Mouse (Mus musculus): ENCODE results near the gene Plcg2.

Gene Plcg2

DNA sequence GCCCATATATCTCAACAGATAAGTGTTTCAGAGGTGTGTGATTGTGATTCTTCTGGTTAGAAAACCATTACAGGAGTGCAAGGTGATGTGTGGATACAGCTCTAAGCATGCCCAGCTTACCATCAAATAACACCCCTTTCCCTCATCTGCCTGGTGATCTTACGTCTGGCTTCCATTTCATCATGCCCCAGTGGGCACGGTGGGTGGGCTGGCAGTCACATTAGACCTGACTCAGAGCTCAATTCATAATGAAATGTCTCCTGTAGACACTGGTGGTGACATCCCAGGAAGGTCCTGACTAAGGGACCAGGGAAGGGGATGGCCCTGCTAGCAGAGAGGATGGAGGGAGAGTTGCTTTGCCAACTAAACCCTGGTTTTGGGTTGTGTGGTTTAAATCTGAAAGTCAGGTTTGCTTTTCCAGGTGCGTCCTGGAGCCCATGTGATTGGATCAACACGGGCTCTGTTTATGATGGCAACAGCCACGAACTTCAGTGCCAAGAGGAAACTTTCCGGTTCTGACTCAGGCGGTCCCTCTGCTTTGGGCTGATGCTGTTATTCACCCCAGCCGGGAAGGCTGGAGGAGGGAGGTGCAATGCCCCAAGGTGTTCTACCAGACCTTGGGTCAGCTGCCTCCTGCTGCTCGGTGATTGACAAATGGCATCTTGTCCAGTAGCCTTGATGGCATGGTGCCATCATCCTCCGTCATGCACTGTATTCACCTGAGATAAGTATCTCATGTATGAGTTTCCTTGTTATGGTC lies 9.7 kb upstream of the Plcg2 start:
- DNase-seq = no peak

- DNase-seq = no peak
These were observed 4.5 kb upstream of the Plcg2 start for GRCm38 (mm10) chr8:117493543-117493942.

- DNase-seq = no peak
These were observed 3.2 kb upstream of the Plcg2 start for GRCm38 (mm10) chr8:117494874-117495273.

GRCm38 (mm10) chr8:117498915-117499540 lies 937 bp downstream of the Plcg2 start:
- DNase-seq = no peak

DNA sequence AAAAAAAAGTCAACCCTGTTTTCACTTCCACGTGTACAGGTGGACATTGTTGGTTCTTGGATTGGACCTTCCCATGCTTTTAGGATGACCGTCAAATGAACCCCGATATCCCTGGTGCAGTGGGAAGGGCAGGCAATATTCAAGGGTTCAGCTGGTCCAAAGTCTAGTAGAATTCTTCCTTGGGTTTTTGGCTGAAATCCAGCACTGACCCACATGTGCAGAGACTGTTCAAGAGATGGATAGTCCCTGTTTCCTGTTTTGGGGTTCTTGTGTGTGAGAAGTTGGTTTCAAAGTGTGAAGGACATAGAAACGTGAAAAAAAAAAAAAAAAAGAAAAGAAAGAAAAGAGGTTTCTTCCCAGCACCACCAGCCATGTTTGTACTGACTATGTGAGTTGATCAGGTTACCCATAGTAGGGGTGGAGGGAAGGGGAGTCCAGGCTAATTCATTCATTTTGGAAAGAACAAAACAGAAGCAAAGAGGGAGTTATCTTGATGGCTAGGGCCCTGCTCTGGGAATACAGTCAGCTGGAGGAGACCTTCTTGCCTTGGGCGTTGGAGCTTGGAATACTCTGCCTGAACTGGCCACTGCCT lies 2.2 kb downstream of the Plcg2 start:
- no peak for DNase-seq

GRCm38 (mm10) chr8:117501323-117501722 lies 3.2 kb downstream of the Plcg2 start:
- DNase-seq = no peak

DNA sequence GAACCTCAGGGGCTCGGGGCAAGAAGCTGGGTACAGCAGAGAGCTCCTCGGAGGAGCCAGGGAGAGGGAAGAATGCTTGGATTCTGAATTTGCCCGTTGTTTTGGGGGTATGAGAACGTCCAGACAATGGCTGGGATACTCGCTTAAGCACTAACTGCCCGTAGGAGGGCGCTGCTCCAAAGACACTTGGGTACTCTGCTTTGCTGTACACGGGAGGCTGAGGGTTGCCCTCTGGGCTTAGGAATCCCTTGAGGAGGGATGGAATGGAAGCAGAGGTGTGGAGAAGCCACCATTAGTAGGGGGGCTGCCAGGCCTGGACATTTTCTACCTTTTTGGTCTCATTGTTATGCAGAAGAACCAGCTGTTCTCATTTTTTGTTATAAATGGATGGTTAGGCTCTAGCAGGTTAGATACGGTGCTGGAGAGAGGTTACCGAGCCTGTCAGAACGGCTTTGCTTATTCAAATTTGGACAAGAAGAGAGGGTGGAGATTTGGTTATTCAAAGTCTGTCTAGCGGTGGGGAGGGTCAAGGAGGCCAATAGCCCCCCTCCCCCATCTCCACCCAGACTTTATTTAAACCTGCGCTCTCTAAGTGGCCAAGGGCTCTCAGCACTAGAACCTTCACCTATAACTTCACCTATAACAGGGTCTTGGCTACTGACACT lies 5.4 kb downstream of the Plcg2 start:
- no peak for DNase-seq

DNA sequence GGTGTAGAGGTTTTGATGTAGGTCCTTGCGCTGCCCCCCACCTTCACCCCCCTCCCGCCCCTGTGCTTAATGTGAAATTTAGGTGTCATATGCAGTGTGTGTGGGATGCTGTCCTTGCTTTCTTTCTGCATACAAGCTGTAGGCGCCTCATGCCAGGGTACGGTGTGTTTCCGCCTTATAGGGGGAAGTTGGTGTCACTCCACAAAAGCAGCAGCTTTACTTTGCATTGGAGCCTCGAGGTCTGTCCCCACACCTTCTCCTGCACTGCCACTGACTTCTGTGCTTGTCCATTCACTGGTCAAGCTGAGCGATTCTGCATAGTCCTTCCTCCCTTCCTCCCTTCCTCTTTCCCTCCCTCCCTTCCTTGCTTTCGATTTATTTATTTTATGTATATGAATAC lies 9.6 kb downstream of the Plcg2 start:
- no peak for DNase-seq

DNA sequence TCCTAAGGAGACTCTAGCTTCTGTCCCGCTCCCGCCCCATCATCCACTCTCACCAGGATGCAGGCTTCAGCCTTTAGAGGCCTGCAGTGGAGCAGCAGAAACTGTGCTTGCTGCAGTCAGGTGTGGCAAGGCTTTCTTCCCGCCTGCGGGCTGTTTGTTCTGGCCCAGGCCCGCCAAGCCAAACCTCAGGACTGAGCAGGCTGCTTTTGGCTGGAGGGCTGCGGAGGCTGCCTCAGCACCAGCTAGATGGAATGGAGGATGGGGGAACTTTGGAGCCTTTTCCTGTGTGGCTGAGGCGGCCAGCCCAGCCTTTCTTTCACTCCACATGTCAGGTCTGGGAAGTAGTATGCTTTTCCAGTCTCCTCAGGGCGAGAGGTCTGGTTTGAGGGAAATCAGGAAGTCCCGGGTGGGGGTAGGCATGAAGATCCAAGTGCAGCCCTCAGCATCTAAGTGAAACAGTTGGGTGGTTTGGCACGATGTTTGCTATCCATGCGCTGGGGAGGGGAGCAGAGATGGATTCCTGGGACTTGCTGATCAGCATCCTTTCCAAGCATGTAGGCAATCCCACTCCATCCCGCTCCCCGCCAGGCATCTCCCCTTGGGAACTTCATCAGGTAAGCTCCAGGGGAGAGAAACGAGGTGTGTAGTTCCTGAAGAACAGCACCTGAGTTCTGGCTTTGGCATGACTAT lies 18.9 kb downstream of the Plcg2 start:
- no peak for DNase-seq

DNA sequence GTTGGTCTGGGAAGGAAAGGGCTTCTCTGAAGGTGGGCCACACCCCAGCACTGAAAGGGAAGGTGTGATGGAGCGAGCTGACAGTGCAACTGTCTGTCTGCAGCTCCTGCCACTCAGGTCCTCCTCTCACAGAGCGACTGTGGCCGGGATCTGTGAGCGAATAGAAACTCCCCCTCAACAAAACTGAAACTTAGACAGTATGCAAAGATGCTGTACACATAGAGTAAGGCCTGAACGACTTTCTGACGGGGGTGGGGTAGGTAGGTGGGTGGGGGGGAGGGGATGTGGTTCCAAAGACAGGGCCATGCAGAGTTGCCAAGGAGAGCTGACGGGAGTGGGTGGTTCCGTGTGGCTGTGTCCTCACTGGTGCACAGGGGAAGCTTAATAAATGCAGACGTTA lies 19.8 kb downstream of the Plcg2 start:
- no peak for DNase-seq

GRCm38 (mm10) chr8:117518873-117519272 lies 20.8 kb downstream of the Plcg2 start:
- no peak for DNase-seq

DNA sequence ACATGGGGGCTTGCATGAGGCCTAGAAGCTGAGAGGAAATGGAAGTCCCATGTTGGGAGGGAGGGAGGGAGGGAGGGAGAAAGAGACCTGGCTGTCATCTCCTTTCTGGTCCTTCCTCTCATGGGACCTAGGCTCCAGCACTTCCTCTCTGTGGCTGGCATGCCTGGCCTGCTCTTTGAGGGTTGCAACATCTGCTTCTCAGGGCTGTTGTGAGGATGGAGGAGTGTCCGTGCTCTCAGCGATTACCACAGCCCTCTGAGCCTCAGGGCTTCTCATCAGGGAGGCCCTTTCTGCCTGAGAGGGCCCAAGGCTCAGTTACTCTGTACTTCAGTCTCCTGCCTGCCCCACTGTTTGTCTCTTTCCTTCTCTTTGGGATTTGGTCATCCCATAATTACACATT lies 28.1 kb downstream of the Plcg2 start:
- DNase-seq = no peak

DNA sequence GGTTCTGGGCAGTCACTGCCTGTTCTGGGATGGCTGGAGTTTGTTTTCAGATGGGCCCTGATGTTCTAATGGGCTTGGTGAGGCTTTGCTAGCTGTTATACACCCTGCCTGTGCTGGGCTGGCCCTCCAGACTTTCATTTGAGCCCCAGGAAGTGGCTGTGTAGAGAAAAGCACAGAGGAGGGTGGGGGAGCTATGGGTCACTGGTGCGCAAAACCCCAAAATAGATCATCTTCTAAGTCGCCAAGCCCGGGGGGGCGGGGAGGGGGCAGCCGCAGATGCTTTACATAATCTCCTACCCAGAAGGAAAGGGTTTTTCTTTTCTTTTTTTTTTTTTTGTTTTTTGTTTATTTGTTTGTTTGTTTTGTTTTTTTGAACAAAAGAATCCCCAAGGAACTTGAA lies 29.9 kb downstream of the Plcg2 start:
- DNase-seq = no peak

- peak; percentile 16 for DNase-seq
These were observed 31.1 kb downstream of the Plcg2 start for GRCm38 (mm10) chr8:117529177-117529576.

DNA sequence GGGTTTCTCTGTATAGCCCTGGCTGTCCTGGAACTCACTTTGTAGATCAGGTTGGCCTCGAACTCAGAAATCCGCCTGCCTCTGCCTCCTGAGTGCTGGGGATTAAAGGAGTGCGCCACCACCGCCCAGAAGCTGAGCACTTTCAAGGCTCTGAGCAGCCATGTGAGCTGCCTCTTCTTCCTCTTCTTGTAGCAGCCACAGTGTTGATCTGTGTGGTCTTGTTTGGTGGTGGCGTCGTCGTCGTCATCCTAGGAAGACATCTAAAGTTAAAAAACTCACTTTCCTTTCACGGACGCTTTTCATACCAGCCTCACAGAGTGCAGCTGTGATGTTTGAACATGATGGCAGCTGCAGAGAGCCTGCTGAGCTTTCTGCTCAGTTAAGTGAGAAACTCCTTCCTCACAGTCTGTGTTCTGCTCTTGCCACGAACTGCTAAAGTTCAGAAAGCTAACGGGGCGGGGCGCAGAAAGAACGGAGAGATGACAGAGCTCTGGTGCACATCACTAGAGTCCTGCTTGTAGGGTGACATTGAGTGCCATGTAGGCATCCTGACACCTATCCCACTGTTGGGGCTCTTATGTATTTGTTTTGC lies 34.4 kb downstream of the Plcg2 start:
- DNase-seq = peak; percentile 64

DNA sequence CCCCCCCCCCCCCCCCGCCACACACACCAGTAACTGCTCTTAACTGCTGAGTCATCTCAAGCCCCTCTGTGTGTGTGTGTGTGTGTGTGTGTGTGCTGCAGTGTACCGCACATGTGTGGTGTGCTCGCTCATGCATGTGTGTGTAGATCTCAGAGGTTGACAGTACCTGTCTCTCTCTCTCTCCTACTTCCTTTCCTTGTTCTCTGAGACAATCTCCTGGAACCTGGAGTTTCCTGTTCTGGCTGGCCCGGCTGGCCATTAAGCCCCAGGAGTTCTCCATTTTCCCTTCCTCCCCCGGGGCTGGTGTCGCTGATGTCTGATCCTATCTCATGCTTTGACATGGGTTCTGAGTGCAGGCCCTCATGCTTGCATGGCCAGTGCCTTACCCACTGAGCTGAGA lies 38.8 kb downstream of the Plcg2 start:
- DNase-seq = no peak

DNA sequence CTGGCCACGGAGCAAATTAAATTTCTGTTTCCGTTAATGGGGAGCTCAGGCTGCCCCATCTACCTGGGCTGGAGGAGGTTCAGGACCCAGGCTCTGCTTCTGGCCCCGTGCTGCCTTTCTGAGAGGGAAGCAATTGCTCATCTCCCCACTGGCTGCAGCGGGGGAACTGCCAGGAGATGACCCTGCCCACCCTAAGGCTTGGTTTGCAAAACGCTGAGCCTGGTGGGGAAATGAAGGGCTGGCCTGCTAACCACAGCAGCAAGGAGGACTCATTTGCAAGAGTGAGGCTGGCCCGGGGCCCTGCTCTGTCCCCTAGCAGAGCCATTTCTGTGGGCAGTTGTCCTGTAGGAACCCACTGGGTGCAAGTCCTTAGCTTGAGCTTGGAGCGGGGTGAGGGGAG lies 39.7 kb downstream of the Plcg2 start:
- no peak for DNase-seq

DNA sequence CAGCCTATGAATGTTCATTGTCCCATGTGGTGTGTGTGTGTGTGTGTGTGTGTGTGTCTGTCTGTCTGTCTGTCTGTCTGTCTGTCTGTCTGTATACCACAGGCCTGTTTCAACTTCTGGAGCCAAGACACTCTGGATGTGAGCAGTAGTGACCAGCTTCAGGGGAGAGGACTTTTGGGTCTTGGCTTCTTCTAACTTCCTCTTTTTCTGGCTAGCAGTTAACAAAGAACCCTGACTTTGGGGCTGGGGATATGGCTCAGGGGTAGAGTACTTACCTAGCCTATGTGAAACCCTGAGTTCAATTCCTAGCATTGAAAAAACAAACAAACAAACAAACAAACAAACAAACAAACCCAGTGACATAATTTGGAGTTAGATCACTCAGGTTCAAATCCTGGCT lies 44.9 kb downstream of the Plcg2 start:
- no peak for DNase-seq

DNA sequence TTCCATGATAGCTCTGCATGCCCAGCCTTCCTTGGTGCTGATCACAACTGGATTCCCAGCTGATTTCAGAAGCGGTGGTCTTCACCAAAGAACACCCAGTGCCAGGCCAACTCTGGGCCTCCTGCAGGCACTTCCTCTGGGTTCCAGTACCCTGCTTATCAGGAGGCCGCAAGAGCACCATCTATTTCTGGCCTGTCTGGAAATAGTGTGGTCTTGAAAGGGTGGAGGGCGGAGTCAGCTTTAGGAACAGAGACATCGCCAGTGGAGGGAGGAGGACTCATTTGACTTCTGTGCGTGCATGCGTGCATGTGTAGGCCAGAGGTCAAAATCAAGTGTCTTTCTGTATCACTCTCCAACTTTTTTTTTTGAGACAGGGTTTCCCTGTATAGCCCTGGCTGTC lies 45.7 kb downstream of the Plcg2 start:
- DNase-seq = no peak

GRCm38 (mm10) chr8:117545043-117545442 lies 47.0 kb downstream of the Plcg2 start:
- DNase-seq = no peak

DNA sequence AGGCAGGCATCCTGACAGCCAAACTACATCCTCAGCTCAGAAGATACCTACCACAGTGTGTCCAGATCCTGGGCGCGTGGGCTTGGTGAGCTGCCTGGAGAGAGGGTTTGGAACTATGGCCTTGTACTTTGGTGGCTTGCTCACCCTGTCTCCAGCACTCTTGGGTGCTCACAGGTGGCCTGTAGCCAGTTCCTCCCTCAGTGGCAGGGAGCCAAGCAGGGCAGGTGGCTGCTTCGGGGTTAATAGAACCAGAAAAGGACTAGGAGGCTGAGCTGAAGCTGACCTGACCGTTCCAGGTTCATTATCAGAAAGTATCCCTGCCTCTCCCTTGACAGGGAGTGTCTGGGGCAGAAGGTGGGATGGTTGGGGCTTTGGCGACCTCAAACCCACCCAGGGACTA lies 48.3 kb downstream of the Plcg2 start:
- DNase-seq = no peak

DNA sequence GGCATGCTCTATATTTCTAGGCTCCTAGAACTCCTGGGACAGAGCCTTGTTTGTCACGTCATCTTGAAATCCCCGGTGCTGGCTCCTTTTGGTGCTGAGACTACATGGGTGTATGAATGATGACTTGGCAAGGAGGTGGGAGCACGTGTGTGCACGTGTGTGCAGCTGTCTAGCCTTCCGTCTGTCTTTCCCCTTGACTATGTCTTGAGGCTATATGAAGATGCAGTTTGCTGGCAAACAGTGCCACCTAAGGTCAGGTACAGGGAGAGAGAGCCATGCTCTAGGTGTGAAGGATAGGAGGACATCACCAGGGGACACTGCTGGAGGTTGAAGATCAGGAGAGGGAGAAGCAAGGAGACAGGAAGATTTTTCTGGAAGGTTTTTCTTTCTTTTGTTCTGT lies 49.9 kb downstream of the Plcg2 start:
- DNase-seq = peak; percentile 53

DNA sequence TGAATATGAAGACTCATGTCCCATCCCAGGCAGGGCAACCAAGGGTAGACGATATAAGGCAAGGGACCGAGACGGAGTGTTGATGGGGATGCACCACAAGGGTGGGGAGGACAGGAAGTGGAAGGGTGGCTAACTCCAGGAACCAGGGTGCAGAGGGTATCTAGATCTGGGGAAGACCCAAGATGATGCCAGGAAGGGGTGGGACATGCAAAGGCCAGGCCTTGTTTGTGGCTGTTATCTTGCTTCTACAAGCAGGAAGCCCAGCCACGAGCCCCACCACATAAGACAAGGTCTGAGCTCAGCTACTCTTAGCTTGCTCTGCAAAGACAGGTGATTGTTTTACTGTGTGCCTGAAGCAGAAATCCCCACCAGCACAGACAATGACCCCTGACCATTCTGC lies 50.4 kb downstream of the Plcg2 start:
- peak; percentile 59 for DNase-seq

Data from thymus, postnatal 25 days (tissue).